Mouse (Mus musculus) C2C12 (cell line): ENCODE results near the gene Lhpp.

ENCODE experiments used
- CEBPB ChIP-seq: IDR thresholded peaks from one replicate; pipeline ENCODE4 v1.6.1; 2011; ENCODE audit warnings: low read depth, mild to moderate bottlenecking, control low read depth, moderate library complexity
- CTCF ChIP-seq: IDR thresholded peaks from one replicate; pipeline ENCODE4 v1.5.1; 2011; ENCODE audit not compliant: control insufficient read depth, insufficient read depth, insufficient read length
- FOSL1 ChIP-seq: IDR thresholded peaks from one replicate; pipeline ENCODE4 v1.8.0; 2011; ENCODE audit warnings: mild to moderate bottlenecking, low read length; ENCODE audit not compliant: poor library complexity, insufficient read depth, severe bottlenecking
- MAX ChIP-seq: IDR thresholded peaks from one replicate; pipeline ENCODE4 v1.6.1; 2011; ENCODE audit warnings: mild to moderate bottlenecking, control low read depth
- MYOD1 ChIP-seq: IDR thresholded peaks from one replicate; pipeline ENCODE4 v1.6.1; 2011; ENCODE audit warnings: low read depth; ENCODE audit not compliant: control insufficient read depth, insufficient read length
- MYOG ChIP-seq: IDR thresholded peaks from one replicate; pipeline ENCODE4 v1.6.1; 2011; ENCODE audit not compliant: control insufficient read depth, insufficient read length; ENCODE audit errors: extremely low read depth
- USF1 ChIP-seq: IDR thresholded peaks from one replicate; pipeline ENCODE4 v1.6.1; 2011; ENCODE audit warnings: low read depth, mild to moderate bottlenecking, control low read depth, moderate library complexity

- TF ChIP-seq CTCF (no peak), FOSL1 (no peak), MAX (no peak), MYOD1 (no peak), USF1 (no peak), CEBPB (no peak), MYOG (no peak)
These were observed 78.3 kb downstream of the Lhpp start for GRCm38 (mm10) chr7:132688721-132689120.
